Mouse (Mus musculus) cortical plate, adult 2 months (tissue): Measurements from ENCODE around the gene Pkmyt1.

Experiments
- CTCF ChIP-seq: fragments of 200-500 bp; IDR thresholded peaks from 2 replicates; pipeline ENCODE4 v1.5.1; 2011; ENCODE audit warnings: mild to moderate bottlenecking, control low read depth, low read length; ENCODE audit not compliant: insufficient read depth; ENCODE audit errors: extremely low read depth
- POLR2A ChIP-seq: fragments of 200-500 bp; IDR thresholded peaks from 2 replicates; pipeline ENCODE4 v1.6.1; 2011; ENCODE audit warnings: mild to moderate bottlenecking, low read length, control low read depth; ENCODE audit not compliant: insufficient read depth; ENCODE audit errors: extremely low read depth

DNA sequence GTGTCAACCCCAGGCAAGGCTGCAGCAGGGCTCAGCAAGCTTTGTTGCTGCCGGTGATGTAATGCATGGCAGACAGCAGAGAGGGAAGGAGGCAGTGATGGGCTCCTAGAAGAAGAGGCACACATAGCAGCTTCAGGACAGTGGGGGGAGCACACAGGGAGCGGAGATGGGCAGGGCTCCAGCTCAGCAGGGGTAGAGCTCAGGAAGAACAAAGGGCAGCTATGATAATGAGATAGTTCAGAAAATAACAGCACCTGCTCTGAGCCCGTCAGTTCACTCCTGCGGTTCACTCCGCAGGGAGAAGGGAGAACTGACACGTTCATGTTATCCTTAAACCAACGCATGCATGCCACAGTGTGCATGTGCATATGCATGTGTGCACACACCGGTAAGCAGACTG is 32.7 kb downstream of the Pkmyt1 start:
- TF ChIP-seq CTCF (no peak), POLR2A (no peak)
